Mouse (Mus musculus): ENCODE results near the gene Fxyd3.
A peak's percentile ranks its signal among the peaks of the same experiment; 100 is the strongest.

The Fxyd3 gene

DNA sequence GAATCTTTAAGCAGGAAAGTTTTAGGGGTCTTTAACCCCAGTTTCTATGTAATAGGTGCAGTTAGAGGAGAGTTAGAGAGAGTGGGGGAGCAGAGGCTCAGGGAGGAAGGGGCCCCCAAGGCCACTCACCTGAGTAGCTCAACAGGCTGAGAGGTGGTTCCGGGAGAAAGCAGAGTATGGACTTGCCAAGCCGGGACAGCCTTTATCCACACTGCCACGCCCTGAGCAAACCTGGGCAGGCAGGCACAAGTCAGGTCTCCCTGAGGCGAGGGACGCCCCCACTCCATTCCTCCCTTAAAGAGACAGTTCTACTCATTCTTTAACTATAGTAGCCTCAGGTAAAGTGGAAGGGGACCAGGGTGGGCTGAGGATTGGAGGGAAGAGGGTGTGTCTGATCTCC lies at the start of gene Fxyd3:
TSS of gene Fxyd3 (minus strand) at position 213 of the 400 bp plus-strand sequence.
- peak; percentile 86 for DNase-seq (ENCODE audit: low spot score)

DNA sequence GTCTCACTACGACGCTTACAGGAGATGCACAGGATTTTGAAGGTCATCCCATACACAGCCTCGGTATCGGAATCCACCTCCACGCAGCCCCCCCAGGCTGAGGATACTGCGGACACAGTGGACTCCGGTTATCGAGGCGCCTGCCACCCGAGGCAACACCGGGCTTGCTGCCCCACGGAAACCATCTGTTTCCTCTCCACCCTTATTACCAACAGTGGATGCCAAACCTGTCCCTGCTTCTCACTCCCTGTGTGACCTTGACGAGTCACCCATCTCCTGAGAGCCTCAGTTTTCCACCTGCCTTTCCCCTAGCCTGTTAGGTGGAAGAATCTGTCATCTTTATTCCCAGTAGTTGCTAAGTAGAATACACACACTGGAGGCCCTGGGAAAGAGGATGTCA lies 48.6 kb upstream of the Fxyd3 start:
- DNase-seq (ENCODE audit: low spot score), result no peak

DNA sequence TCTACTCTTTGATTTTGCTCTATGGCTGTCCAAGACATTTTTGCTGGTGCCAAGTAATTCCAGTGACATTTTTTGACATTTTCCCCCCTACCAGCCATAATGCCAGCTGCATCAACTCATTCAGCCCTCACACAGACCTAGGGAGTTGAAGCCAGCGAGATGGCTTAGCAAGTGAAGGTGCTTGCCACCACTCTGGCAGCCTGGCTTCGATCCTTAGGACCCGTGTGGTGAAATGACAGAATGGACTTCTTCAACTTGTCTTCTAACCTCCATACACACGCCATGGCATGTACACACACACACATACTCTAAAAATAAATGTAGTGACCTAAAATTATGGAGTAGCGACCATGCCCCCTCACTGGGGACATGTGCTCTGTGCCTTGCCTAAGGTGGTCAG lies 47.9 kb upstream of the Fxyd3 start:
- DNase-seq (ENCODE audit: low spot score), result no peak

DNA sequence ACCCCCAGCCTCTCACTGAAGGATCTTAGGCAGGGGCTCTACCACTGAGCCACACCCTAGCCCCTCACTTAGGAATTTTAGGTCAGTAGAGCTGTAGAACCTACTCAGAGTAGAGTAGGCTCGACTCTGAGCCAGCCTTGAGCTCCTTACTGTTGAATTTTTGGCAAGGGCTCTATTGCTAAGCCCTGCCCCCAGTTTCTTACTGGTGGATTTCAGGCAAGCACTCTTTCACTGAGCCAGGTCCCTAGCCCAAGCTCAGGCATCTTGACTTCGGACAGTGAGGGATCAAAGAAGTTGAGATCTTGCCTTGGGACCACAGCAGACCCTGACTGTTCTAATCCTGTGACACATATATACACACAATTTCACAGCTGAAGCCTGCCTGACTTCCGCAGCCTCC lies 47.2 kb upstream of the Fxyd3 start:
- no peak for DNase-seq (ENCODE audit: low spot score)

- DNase-seq (ENCODE audit: low spot score), result no peak
Measured at GRCm38 (mm10) chr7:31122641-31123631, 46.4 kb upstream of the Fxyd3 start.

DNA sequence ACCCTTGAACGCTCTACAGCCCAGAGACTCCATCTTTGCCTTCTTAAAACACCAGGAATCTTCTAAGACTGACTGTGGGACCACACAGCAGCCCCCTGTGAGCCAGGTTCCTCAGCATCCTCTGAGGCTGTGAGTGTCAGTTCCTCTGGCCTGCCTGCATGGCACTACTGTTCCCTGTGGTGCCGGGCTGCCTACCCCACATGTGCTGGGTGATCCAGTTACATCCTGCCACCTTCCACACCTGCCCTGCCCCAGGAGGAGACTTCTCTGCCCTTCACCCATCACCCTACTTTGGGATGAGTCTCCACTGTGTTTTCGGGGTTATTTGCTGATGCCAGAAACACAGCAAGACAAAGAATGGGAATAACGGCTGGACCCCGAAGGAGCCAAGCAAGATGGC lies 43.1 kb upstream of the Fxyd3 start:
- no peak for DNase-seq (ENCODE audit: low spot score)

DNA sequence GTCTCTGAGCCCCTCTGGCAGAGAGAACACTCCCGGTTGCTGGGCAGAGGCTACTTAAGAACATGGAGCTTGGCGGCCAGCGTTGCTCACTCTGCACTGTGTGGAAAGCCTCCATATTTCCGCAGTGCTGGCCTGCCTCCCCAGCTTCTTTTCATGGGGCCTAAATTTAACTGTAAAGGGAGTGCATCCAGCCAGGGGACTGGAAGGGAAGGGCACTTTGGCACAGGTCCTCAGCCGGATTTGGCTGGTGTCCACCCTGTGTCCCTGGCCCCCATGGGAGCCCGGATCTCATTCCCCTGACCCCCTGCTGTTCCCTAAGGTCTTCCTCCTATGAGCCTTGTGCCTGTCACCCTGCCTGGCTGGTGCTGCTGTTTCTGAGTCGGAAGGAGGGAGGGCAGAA lies 42.0 kb upstream of the Fxyd3 start:
- DNase-seq (ENCODE audit: low spot score), result no peak

- no peak for DNase-seq (ENCODE audit: low spot score)
Measured at GRCm38 (mm10) chr7:31117465-31117864, 41.0 kb upstream of the Fxyd3 start.

DNA sequence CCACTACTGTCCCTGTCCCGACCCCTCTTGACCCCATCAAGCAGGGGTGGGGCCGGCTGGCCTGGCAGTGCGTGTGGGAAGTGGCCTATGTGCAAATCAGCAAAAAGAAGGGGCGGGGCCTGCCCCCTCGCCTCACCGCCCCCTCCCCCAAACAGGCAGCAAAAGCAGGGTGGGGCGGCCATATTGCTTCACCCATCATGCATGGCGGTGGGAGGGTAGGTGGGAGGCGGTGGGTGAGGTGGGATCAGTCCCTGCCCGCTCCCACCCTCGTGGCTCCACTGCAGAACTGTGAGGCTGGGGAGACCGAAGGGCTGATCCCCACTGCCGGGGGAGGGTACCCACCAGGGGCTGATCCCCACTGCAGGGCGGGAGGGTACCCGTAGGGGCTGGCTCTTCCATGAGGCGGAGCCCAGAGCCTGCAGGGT lies 40.2 kb upstream of the Fxyd3 start:
- DNase-seq (ENCODE audit: low spot score), result no peak

DNA sequence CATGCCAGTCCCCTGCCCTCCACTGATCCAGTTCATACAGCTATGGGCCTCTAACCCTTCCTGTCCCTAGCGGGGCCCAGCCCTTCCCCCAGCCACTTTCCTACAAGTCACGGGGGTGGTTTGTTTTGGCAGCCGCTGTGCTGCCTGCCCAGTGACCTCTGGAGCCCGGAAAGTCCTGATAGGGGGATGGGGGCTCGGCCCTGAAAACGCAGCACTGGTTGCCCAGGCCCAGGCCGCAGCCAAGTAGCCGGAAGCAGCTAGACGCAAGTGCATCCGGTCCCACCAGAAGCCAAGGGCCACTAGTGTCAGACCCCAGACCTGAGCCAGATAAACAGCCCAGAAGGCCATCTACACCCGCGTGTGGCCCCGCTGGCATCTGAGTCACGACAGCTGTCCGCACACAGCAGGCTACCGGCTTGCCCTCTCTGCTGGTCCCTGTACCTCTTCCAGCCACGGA lies 39.1 kb upstream of the Fxyd3 start:
- peak; percentile 36 for DNase-seq (ENCODE audit: low spot score)

GRCm38 (mm10) chr7:31115182-31115581 lies 38.7 kb upstream of the Fxyd3 start, which contains the start of gene Hpn:
TSS of gene Hpn (minus strand) at chr7:31115290.
- DNase-seq (ENCODE audit: low spot score), result peak; percentile 47

DNA sequence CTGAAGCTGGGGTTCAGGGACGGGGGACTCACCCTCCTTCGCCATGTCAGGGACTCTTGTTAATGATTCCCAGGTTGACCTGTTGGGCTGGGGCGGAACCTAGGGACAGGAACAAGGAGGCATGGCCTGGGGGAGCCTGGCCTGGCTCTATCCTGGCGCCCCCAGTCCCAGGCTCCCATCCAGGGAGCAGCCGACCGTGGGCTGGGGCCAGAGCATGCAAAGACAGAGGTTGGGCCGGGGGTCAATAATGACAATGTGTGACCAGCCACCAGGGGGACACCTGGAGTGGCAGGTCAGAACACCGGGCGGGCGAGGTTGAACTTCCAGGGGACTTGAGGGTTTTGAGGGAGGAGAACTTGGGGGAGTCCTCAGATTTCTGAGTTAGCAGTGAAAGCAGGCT lies 38.1 kb upstream of the Fxyd3 start:
- DNase-seq (ENCODE audit: low spot score), result no peak

DNA sequence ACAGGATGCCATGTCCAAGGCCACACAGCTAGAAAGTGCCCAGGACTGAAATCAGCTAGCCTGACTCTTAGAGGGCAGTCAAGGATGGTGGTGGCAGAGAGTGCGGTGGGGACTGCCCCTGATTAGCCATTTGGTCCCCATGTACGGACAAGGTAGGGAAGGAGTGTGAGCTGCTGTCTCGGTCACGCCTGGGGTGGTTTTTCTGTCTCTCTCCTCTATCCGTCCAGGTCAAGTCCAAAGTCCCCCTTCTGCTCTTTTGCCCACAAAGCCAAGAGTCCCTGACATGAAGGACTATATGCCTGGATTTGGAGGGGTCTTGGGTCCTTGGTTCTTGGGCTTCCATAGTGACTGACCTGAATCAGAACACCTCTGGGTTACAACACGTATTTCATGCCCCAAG lies 37.3 kb upstream of the Fxyd3 start:
- DNase-seq (ENCODE audit: low spot score), result no peak

DNA sequence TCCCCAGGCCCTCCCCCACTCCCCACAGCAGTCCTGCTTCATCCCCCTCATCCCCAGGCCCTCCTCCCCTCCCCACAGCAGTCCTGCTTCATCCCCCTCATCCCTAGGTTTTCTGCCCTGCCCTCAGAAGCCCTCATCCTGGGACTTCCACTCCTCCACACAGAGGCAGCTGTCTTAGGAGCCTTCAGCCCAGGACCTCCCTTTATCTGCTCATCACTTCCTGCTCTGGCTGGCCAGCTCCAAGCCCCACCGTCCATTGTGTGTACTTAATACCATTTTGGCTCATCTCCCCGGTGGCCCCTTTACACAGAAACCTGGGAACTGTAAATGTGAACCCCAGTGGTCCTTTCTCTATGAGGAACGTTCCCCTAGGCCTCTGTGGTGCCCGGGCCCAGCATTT lies 35.5 kb upstream of the Fxyd3 start:
- no peak for DNase-seq (ENCODE audit: low spot score)

DNA sequence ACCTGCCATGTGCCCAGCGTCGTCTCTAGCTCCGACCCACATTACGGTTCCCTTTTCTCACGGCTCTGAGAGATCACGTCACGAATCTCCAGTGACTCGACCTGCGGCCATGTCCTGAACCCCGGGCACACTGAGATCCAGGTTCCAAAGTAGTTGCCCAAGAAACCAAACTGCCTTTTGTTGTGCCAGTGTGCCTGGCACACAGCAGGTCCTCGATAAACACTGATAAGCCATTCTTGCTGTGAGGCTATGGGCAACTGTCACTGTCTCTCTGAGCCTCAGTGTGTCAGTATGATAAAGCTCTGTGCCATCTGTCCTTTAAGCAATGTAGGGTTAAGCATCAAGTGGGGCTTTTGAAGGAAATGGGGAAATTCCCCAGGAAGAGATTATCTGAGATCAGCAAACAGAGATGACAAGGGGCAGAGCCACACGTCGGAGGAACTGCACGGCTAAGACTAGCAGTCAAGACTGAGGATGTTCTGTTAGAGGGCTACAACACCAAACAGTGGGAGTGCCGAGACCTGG lies 34.4 kb upstream of the Fxyd3 start:
- no peak for DNase-seq (ENCODE audit: low spot score)

DNA sequence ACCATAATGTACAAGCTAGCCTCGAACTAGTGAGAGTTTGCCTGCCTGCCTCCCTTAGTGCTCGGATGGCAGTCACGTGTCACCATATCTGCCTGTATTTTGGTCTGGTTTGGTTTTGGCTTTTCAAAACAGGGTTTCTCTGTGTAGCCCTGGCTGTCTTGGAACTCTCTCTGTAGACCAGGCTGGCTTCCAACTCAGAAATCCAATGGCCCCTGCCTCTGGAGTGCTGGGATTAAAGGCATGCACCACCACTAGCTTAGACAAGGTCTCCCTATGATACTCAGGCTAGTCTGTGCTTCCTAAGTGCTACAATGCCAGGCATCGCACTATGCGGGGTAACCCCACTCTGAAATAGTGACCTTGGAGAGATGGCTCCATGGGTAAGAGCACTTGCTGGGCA lies 33.3 kb upstream of the Fxyd3 start:
- DNase-seq (ENCODE audit: low spot score), result no peak

DNA sequence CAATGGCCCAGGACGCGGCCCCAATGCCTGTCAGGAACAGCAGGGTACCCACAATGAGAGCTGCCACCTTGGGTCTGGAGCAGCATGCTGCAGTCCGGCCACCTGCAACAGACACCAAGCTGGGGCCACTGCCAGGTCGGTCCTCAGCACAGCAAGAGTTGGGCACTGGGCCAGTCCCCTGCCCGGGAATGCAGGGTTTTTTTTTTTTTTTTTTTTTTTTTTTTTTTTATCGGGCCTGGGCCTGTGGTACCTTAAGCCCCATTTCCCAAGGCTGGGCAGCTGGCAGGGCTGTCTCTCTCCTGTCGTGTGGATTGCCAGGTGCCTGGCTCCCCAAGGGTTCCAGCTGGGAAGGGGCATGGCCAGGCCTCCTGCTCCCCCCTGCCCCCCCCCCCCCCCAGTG lies 32.6 kb upstream of the Fxyd3 start:
- peak; percentile 47 for DNase-seq (ENCODE audit: low spot score)

GRCm38 (mm10) chr7:31107781-31108180 lies 31.3 kb upstream of the Fxyd3 start:
- no peak for DNase-seq (ENCODE audit: low spot score)

DNA sequence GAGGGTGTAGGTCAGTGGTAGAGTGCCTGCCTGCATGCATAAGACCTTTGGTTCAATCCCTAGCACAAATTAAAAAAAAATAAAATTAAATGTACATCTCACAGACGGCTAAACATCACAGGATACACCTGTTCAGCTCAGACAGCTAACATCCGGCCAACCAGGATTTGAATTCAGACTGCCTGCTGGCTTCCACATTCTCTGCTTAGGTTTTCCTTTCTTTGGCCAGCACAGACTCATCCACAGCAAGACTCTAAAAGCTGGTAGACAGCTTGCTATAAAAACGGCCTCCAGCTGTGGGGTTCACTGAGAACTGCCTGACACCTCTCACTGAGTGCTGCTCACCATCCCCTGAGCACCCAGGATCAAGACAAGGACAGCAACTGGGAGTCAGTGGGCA lies 29.7 kb upstream of the Fxyd3 start:
- no peak for DNase-seq (ENCODE audit: low spot score)

DNA sequence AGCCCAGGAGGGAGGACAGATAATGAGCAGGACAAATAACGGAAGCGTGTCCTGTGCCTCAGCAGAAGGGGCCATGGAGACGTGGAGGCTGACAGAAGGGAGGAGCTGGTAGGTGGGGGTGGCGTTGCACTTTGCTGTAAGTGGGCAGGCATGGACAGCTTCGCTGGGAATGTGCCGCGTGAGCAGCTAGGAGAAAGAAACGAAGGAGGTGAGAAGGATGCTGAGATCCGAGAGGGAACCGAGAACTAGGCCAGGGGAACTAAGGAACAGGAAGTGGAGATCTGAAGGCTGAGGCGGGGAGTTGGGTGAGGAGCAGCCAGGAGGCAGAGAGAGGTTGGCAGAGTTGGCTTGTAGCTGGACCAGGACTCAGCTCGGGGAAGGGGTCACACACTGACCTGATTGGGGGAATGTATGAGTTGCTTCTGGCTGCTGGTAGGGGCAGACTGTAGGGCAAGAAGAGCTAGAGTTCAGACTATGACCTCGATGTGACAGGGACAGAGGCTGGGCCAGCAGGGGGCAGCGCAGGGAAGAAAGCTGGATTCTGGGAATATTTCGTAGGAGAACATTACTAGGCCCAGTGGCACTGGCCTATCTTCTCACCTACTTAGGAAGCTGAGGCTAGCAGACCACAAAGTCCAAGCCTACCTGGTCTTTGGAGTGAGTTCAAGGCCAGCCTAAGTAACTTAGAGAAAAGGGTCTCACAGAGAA lies 28.7 kb upstream of the Fxyd3 start:
- peak; percentile 52 for DNase-seq (ENCODE audit: low spot score)

- DNase-seq (ENCODE audit: low spot score), result no peak
Measured at GRCm38 (mm10) chr7:31100786-31101185, 24.3 kb upstream of the Fxyd3 start.

DNA sequence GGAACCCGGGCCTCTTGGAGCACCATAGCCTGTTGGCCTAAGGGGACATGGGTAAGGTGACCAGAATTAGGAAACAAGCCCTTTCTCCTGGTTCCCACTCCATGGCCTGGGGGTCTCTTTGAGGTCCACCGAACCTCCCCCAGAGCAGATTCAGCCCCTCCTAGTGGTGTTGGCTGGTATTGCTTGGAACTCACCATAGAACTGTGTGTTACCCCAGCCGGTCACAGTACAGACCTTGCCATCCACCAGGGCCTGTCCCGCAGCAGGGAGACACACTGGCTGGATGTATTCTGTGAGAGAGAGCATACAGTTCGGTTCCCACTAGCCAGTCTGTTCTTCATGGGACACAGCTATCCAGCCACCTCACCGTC lies 23.1 kb upstream of the Fxyd3 start:
- DNase-seq (ENCODE audit: low spot score), result no peak
